16 mouse cellular contexts compared by ENCODE assay signal in genomic region chr4:106994252-106994651, GRCm38 (mm10).
DNase-seq lines count a peak whose midpoint lies in the region; ATAC-seq lines count a peak whose summit lies in the region.
"Had no signal": no experiment of that assay in that cellular context is flagged by ENCODE, and none has a peak within 500 bp of the region (broad histone marks: within the 10 kb centered on the region; RNA-seq: fewer than 3 reads in every experiment).

No protein-coding gene starts in this region.

- H3K27me3 ChIP-seq in kidney, embryonic 15.5 days: no peaks in the 10 kb centered on the region
- no peaks in the 10 kb centered on the region for H3K27me3 ChIP-seq in neural tube, embryonic 13.5 days
- no peaks in the 10 kb centered on the region for H3K27me3 ChIP-seq in neural tube, embryonic 15.5 days (replicated peaks)
- H3K27me3 ChIP-seq: CH12.LX; embryonic facial prominence, embryonic 12.5 days had no signal

- 0 out of 2 replicates have a peak overlapping the region, but pooled peaks have one; percentile 14 for H3K27ac ChIP-seq in kidney, embryonic 15.5 days
- 0 out of 2 replicates have a peak overlapping the region, but pooled peaks have one; percentile 20 for H3K27ac ChIP-seq in neural tube, embryonic 13.5 days (replicated peaks)
- no peak overlapping the region for H3K27ac ChIP-seq in neural tube, embryonic 15.5 days (replicated peaks)
- H3K27ac ChIP-seq: embryonic facial prominence, embryonic 12.5 days had no signal

- H3K9me3 ChIP-seq in kidney, embryonic 15.5 days (replicated peaks): no peaks in the 10 kb centered on the region
- no peaks in the 10 kb centered on the region for H3K9me3 ChIP-seq in neural tube, embryonic 13.5 days
- no peaks in the 10 kb centered on the region for H3K9me3 ChIP-seq in neural tube, embryonic 15.5 days (replicated peaks)
- H3K9me3 ChIP-seq: embryonic facial prominence, embryonic 12.5 days had no signal

- H3K4me3 ChIP-seq in kidney, embryonic 15.5 days (replicated peaks): no peak overlapping the region
- no peak overlapping the region for H3K4me3 ChIP-seq in neural tube, embryonic 13.5 days
- H3K4me3 ChIP-seq in neural tube, embryonic 15.5 days (replicated peaks): no peak overlapping the region
- H3K4me3 ChIP-seq: embryonic facial prominence, embryonic 12.5 days; myocyte had no signal

- 80% methylated on average over 5 of the region's 5 CpGs for WGBS in kidney, embryonic 15.5 days
- WGBS in neural tube, embryonic 13.5 days: 88% methylated on average over 5 of the region's 5 CpGs
- 81% methylated on average over 5 of the region's 5 CpGs for WGBS in neural tube, embryonic 15.5 days

- H3K36me3 ChIP-seq in kidney, embryonic 15.5 days: 0 out of 2 replicates have a peak, but pooled peaks cover 3% of the 10 kb centered on the region
- H3K36me3 ChIP-seq in neural tube, embryonic 13.5 days: no peaks in the 10 kb centered on the region
- no peaks in the 10 kb centered on the region for H3K36me3 ChIP-seq in neural tube, embryonic 15.5 days
- H3K36me3 ChIP-seq: embryonic facial prominence, embryonic 12.5 days had no signal

- DNase-seq in cerebellum, adult 11-12 months: peak; percentile 69
- no peak for DNase-seq in cerebellum, adult 11 months
- DNase-seq in kidney, postnatal 10 days: no peak
- no peak for DNase-seq in adrenal gland, postnatal 10 days
- DNase-seq in right cerebral cortex, postnatal 36 days (ENCODE audit: low spot score in 2 of 2): no peak
- DNase-seq: heart, adult 11 months; heart, postnatal 36 days; kidney, adult 2 months; right cerebral cortex, adult 18-20 months; thymus, postnatal 4 days had no signal

- no peak overlapping the region for H3K9ac ChIP-seq in kidney, embryonic 15.5 days
- H3K9ac ChIP-seq in neural tube, embryonic 13.5 days: no peak overlapping the region
- H3K9ac ChIP-seq in neural tube, embryonic 15.5 days (replicated peaks): no peak overlapping the region
- H3K9ac ChIP-seq: embryonic facial prominence, embryonic 12.5 days had no signal

- ATAC-seq in kidney, embryonic 15.5 days (replicated peaks; ENCODE audit: low FRiP score): no peak
- ATAC-seq in neural tube, embryonic 13.5 days (ENCODE audit: low read depth): no peak
- ATAC-seq in neural tube, embryonic 15.5 days (ENCODE audit: low FRiP score): no peak

- H3K4me2 ChIP-seq in kidney, embryonic 15.5 days: no peak overlapping the region
- H3K4me2 ChIP-seq in neural tube, embryonic 13.5 days: no peak overlapping the region
- H3K4me2 ChIP-seq in neural tube, embryonic 15.5 days: no peak overlapping the region
- H3K4me2 ChIP-seq: embryonic facial prominence, embryonic 12.5 days had no signal

- H3K4me1 ChIP-seq in kidney, embryonic 15.5 days: peaks cover 41% of the 10 kb centered on the region
- peaks cover 98% of the 10 kb centered on the region for H3K4me1 ChIP-seq in neural tube, embryonic 13.5 days (replicated peaks)
- H3K4me1 ChIP-seq in neural tube, embryonic 15.5 days: peaks cover 75% of the 10 kb centered on the region
